Mouse (Mus musculus): ENCODE results near the gene Wfdc5.

The Wfdc5 gene

DNA sequence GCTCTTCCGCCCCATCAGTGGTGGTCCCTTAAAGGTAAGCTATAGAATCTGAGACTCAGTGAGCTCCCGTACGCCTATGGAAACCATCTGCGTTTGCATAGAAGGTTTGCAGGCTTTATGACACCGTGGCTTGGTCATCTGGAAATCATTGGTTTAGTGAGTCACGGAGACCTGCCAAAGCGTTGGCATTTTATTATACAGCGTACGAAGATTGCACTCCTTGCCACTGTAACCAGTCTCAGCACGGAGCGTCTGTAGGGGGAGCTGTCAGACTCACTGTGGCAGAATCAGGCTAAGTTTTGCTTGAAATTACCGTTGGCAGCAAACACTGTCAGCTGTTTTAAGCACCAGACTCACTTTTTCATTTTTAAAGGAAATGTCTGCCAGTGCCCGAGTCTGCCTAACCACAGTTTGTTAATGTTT, 56.0 kb downstream of the Wfdc5 start:
- peak; percentile 54 to 59 for DNase-seq

Data from kidney, adult 8-10 months (tissue).